Mouse (Mus musculus) forelimb bud, embryonic 11.5 days (tissue): Measurements from ENCODE around the gene Cdh26.
A peak's percentile ranks its signal among the peaks of the same experiment; 100 is the strongest.

Experiments
- DNase-seq: peaks from one replicate; pipeline ENCODE4 v3.0.0-alpha.2; 2012; ENCODE audit warnings: low read depth, low spot score

Gene Cdh26

DNA sequence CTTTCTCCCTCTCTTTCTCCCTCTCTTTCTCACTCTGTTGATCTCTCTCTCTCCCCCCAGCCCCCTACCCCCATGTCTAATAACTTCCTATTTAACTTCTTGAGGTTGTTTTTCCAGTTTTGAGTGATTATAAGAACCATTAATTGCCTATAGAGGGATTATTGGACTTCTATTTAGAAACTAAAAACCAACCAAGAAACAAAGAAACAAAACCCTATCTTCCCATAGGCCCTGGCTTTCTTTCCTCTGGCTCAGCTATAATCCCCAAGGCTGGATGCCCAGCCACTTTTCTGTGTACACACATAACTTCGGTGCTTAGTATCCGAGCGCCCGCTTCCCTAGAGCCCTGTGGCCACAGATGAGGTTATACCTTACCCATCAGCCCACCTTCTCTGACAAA, at the start of gene Cdh26:
Gene Cdh26 (plus strand): TSS at position 301 of the 400 bp plus-strand sequence.
- no peak for DNase-seq

DNA sequence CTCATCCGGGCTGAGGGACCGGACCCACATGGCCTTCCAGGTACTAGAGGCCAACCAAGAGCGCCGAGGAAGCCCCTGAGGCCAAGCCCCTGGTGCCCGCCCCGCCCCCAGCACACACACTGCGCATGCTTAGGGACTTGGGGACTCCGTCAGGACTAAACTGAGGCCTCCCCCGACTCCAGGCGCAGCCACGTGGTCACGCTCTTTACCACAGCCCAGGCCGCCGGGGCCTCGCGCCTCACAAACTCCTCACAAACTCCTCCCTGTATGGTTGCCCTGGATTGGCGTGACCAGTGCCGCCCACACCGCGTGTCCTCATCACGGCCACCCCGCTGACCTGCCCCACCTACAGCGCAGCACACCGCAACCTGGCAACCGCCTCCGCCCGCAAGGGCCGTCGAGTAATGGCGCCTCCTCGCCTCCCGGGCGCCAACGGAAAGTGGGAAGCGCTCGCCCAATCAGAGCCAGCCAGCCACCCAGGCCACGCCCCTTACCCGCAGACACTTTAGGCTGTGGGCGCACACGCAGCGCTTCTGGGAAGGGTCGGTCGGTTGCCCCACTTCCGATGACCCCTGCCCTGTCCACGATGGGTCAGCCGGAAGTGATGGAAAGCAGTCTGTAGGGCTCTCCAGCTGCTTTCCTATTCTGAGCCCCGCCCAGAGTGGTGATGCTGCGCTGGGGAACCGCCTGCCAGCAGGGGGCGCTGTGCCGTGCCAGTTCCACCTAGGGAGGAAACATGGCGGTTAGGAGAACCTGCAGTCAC, 23.1 kb upstream of the Cdh26 start, which contains the start of gene Sycp2:
Gene Sycp2 (minus strand): TSS at position 633 of the 763 bp plus-strand sequence.
- DNase-seq, result no peak

DNA sequence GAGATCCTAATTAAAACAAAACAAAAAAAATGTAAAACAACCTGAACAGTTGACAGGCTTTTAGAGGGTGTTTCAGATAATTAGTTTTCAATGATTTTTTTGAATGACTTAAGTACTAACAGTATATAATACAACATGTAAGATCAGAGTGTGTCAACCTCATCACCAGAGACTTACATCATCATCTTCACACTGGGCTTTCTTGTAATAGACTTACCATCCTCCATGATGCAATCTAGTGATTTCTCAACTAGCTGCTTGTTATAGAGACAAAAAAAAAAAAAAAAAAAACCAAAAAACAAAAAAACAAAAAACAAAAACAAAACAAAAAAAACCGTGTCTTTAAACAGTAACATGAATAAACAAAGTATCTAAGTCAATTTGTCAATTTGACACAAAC, 21.3 kb upstream of the Cdh26 start:
- DNase-seq, result no peak

DNA sequence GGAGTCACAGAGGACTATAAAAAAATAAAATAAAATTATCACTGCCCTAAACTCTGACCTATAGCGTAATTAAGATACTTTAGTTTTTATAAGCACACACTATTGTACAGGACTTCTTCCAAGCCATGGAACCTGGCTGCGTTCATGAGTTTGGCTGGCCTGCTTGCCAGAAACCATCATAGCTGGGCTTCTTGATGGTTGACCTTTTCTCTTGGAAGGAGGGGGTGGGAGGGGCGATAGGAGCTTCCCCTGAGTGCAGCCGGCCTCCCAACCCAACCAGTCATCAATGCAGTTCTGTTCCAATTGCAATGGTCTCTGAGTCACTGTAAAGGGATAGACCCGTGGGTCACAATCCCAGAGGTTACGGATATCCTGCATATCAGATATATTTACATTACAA, 20.0 kb upstream of the Cdh26 start:
- no peak for DNase-seq

DNA sequence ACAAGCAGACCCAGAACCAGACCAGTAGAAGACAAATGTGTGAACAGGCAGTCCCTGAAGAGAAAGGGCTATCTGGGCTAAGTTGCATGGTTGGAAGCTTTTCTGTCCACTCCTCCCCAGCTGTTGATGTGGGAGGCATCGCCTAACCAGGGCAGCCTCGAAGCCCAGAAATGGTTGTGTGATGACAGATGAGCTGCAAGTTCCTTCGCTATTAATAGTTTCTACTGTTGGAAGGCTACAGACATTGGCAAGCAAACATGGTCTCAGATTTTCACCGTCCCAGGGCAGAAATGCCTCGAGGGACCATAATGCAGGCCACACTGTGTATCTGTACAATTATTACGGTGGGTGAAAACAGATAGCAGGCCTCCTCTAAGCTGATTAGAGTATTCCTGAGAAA, 17.7 kb upstream of the Cdh26 start:
- no peak for DNase-seq

DNA sequence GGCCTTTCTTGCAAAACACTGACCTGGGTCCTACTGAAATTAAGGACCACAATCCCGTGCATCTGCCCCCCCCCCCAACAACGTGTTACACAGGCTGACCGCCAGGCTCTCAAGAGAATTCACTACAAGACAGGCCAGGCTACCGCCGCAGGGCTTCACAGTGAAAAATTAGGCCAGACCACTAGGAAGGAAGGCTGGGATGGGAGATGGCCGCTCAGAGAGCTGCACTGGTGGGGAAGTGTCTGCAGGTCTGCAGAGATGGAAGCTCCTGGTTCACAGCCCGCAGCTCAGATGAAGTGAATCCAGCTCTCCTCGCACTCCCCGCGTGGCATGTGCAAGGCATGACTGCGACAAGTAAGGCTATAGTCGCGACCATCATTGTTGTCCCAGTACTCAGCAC, 17.2 kb upstream of the Cdh26 start:
- DNase-seq, result no peak

DNA sequence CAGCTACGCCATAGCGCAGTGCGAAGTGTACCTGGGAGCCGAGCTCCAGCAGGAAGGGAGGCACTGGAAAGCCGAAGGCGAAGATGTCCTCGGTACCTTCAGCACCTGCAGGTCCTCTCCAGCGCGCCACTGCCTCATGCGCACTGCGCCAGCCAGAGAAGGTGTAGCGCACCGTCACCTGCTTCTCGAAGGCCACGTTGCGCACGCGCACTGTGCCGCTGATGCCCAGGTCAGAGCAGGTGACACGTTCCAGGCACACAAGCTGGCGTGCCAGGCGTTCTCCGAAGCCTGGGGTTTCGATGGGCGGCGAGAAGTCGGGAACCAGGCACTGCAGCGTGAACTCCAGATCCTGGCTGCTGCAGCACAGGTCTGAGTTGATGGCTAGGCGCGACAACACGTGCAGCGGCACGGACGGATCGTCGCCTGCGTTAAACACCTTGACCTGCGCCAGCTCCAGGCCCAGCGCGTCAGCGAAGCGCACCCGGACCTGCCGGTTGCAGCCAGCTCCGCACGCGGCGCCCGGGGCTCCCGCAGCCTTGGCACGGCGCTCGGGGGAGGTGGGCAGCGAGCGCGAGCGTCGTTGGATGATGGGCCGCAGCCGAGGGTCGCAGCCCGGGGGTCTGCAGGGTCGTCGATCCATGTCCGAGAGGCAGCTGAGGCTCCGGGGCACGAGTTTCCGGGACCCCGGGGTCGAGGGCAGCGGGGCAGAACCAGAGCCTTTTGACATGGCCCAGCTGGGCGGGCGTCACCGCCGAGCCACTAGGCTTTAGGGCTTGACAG, 16.7 kb upstream of the Cdh26 start:
- DNase-seq, result no peak

DNA sequence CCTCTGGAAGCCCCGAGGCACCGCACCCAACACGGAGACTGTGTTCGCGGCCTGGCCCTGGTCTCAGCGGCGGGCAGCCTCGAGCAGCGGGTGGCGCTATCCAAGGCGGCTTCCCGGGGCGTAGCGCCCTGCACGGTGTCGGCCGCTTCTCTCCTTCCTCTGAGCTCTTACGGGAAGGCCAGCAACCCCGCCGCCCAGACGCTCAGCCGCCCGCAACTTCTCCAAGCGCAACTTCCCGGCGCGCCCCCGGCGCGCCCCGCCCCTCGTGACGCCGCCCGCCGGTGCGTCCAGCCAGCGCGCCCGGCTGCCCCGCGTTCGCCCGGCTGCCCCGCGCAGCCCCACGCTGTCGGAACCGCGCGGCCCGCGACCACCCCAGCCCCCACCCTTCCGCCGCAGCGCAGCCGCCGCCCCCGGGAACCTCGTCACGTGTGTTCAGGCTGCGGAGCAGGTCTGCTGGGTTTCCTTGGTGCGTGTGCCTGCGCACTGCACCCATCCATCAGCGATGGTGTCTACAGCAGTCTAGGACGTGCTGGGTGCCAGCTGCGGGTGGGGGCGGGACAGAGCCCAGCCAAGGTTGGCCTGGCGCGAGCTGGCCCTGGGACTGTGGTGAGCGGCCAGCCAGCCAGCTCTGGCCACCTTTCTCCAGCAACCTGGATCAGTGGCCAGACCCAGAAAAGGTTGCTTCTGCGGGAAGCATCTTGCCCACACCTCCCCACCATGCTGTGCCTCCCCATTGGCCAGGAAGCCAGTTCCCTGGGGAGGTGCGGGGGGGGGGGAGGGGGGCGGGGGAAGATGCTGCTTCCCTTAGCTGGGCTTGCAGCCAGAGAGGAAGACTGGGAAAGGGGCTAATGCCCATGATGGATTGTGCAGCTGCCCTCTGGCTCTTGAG, 15.8 kb upstream of the Cdh26 start, which contains the start of the genes Ppp1r3d and Fam217b:
Gene Ppp1r3d (minus strand): TSS at position 212 of the 889 bp plus-strand sequence.
Gene Fam217b (plus strand): TSS at position 264 of the 889 bp plus-strand sequence.
- peak; percentile 42 for DNase-seq

DNA sequence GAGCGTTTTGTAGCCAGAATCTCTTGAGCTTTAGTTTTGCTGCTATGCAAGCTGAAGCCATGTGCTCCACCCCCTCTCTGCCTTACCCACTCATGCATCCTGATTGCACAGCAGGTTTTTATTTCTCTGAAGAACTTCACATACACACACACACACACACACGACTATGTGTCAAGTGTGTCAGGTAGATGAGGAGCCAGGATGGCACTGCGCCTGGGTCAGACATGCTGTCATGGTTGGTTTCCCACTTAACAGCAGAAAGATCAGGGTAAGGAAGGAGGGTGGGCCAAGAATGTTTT, 15.2 kb upstream of the Cdh26 start:
- DNase-seq, result no peak

DNA sequence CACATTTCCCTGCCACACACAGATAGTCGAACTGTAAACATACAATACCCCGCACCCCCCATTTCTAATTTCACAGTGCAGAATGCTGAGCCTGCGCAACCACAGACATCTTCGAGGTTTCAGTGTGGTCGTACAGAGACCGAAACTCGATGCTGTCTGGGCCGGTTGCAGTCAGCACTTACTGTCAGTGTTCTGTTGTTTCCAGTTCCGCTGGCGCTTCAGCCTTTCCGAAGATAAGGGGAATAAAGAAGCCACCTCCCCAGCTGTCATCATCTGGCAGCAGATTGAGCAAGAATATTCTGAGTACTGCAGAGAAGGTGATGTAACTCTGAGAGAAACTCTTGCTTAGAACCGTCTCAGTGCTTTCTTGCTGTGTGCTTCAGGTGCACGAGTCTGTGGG, 13.9 kb upstream of the Cdh26 start:
- no peak for DNase-seq

DNA sequence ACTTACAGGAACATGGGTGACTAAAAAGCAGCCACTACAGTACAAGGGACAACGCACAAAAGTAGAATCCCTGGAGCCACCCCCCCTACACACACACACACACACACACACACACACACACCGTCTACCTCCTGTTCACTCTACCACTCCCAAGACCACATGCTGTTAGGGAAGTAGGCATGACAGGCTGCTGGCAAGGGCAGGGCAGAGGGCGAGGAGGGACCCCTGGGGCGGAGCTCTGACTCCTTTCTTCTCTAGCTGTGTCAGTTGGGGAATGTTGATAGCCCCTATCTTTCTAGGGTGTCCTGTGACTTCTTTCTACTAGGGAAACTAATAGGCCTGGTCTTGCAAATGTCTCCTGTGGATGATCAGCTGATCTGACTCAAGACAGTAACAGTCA, 13.4 kb upstream of the Cdh26 start:
- DNase-seq, result no peak

DNA sequence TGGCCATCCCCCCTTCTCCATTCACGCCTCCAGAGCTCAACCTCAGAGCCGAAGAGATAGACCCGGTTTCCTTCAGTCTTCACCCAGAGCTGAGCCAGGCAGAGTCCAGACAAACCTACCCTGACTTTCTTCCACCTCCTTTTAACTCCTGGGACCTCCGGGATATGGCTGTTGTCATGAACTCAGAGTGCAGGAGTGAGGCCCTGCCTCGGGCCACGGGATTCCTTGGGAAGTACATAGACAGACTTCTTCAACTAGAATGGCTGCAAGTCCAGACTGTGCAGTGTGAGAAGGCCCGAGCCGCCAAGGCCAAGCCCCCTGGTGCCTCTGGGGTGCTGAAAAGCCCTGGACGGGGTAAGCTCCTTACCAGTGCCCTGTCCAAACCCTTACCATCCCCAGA, 9.8 kb upstream of the Cdh26 start:
- DNase-seq, result no peak

DNA sequence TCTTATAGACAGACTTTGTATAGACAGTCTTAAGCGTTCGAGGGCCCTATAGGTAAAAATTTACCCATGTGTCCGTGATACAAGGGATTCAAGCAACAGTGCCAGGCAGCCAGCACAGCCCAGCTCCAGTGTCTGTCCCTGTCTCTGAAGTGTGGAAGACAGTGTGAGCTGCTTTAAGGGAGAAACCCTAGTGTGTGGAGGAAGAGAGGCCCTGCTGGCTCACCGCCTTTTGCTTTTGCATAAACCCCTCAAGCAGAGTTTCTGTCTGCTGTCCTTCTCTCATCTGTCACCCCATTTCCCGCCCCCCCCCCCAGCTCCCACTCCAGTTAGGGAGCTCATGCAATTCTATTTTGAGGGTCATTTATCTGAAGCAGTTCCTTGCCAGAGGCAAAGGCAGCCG, 8.7 kb upstream of the Cdh26 start:
- no peak for DNase-seq

DNA sequence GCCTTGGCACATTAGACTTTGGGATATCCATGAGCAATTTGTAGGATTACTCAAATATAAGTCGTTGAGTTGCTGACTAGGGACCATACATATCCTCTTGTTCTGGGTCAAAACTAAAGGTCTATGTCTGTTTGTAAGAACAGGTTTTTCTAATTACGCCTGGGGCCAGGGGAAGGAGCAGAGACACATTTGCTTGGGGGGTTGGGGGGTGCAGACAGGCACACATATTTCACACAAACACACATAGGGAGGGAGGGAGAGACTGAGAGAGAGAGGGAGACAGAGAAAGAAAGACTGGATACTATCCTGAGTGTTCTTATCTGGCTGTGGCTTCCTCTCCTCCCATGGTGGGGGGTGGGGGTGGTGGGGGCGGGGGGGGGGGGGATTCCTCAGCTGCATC, 8.1 kb upstream of the Cdh26 start:
- peak; percentile 65 for DNase-seq

DNA sequence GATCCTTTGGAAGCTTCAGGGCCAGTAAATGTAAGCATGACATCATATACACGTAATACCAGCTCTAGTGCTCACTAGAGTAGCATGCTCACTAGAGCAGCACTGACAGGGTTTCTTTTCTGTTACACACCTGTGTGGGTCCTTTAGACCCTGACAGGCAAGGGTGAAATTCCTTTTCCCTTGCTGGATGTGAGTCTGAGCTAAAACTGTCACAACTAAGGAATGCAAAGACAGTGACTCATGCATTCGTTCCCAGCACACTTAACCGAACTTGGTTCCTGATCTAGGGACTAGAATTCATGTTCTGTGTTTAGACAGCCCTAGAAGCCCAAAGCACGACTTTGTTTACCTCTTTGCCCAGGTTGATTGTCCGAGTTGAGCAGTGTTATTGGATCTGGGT, 7.1 kb upstream of the Cdh26 start:
- DNase-seq, result no peak

DNA sequence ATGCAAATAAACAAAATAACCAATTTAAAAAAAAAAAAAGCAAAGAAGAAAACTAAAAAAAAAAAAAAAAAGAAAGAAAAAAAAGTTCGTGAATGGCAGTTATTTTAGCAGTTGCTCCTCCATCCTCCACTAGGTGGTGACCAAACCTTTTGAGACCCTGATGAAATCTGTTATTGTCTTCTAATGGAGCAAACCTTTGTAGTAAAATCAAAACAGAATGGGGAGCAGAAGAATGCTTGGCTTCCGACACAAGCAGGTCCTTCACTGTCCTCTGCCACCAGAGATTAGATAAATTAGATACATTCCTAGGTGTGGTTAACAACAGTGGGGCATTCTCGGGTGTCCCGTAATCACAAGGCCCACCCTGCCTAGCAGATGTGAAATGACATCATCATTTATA, 4.1 kb upstream of the Cdh26 start:
- no peak for DNase-seq

DNA sequence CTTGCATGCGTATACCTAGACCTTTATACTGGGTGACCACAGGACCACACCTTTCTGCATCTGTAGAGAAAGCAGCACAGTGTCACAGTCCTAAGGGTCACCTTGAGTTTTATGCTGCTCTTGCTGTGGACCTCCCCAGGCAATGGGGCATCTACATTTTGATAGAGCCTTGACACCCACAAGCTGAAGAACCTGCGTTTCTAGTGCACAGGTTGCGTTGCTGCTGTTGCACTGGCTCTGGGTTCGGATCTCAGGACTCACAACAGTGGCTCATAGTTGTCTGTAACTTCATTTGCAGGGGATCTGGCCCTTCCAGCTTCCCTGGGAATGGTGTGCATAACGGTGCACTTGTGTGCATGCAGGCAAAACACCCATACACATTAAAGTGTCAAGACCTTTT, 3.1 kb upstream of the Cdh26 start:
- DNase-seq, result no peak

DNA sequence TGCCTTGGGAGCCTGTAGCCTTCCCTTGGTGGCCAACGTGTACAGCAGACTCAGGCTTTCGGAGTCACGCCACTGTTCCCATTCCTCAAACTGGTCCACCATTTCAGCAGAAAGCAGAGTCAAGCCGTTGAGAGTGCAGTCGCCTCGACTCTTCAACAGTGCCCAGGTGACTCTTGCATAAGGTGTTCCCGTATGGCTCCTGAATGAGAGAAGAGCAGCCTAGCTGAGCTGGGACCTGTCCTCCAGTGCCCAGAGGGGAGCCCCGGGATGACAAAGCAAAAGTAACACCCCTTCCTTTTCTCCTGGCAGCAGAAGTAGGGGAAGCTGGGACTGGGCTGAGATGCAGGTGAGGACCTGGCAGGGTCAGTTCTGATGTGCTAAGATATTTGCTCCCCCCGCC, 2.1 kb upstream of the Cdh26 start:
- DNase-seq, result no peak

DNA sequence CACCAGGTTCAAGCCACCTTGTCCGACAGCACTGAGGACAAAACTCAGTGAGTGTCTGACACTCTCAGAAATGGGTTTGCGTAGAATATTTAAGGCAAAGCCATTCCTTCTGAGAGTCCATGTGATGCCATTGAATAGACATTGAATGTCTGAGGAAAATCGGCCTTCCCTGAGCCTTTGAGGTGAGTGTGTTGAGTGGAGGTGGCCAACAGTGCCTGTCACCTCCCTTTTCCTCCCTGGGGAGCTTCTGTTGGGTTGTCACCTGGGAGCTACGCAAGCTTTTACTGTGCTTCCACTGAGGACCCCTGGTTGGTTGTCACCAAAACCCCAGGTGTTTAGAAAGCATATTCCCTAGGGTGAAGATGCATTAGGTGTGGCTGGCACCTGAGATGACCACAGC, 1.7 kb upstream of the Cdh26 start:
- DNase-seq, result no peak

DNA sequence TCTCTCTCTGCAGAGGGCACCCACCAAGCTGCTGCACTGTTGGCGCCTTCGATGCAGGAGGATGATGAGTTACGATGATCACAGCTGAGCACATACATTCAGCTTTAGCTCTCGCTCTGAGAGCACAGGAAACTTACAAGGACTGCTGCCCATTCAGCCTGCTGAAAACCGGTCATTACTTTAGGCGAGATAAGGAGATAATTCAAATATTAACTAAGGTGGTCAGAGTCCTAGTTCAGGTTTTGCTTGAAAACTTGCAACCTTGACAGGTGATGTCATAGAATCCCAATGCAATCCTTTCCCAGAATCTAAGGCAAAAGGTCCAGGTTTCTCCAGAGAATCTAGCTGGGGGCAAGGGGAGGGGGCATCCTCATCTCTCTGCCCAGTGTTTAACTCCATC, 905 bp upstream of the Cdh26 start:
- no peak for DNase-seq

DNA sequence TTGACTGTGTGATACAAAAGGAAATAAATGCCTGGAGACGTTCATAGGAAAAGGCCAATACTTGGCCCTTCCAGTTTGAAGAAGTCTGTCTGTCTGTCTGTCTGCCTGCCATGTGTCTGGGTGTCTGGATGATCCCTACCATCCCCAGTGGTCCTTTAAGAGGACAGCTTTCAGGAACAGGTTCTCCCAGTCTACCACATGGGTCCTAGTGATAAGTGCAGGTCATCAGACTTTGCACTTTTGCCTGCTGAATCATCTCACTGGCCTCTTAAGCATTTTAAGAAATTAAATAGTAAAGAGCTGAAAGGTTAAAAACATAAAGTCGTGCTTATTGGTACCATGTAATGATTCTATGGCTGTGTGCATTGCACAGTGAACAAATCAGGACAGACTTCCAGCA, 3.2 kb downstream of the Cdh26 start:
- DNase-seq, result no peak

DNA sequence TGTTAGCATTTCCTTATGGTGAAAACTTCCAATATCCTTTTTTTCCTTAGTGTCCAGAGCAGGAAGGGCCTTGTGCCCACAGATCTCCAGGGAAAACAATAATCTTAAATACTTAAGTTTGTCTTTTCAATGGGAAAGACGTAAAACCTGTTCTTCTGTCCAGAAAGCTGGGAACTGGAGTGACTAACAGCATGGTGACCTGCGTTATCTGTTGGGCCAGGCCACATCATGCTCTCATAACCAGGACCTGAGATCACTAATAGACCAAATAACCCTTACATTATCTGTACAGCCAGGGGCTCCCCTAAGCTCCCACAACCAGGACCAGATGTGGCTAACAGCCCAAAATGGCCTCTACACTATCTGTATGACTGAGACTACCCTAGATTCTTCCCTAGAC, 3.6 kb downstream of the Cdh26 start:
- no peak for DNase-seq
